Mouse (Mus musculus) small intestine, adult 2 months (tissue): ENCODE results near the gene Samd4. TPM values are rescaled to one million over a fixed set of nuclear protein-coding genes. Genes with fewer than 3 reads are reported as not detected.
A peak's percentile ranks its signal among the peaks of the same experiment; 100 is the strongest.

Source experiments
- H3K27ac ChIP-seq: fragments of 200-500 bp; 2 replicates; pipeline ENCODE4 v1.5.1; 2012; ENCODE audit warnings: low read depth, low read length, control low read depth, inconsistent platforms; ENCODE audit not compliant: insufficient read depth
- H3K27me3 ChIP-seq: fragments of 200-500 bp; 2 replicates; pipeline ENCODE4 v1.6.1; 2012; ENCODE audit warnings: mild to moderate bottlenecking, moderate library complexity, low read length, inconsistent platforms; ENCODE audit not compliant: control insufficient read depth, insufficient read depth
- H3K36me3 ChIP-seq: fragments of 200-500 bp; 2 replicates; pipeline ENCODE4 v1.6.1; 2012; ENCODE audit warnings: mild to moderate bottlenecking, low read length, control low read depth, inconsistent platforms; ENCODE audit not compliant: control insufficient read depth, insufficient read depth
- H3K4me1 ChIP-seq: fragments of 200-500 bp; 2 replicates; pipeline ENCODE4 v1.6.1; 2012; ENCODE audit warnings: low read length, inconsistent platforms, mixed read lengths; ENCODE audit not compliant: control insufficient read depth, insufficient read depth, insufficient read length
- H3K4me3 ChIP-seq: fragments of 200-500 bp; 2 replicates; pipeline ENCODE4 v1.5.1; 2012; ENCODE audit warnings: low read depth, mild to moderate bottlenecking, control low read depth, inconsistent platforms, low read length, moderate library complexity
- CTCF ChIP-seq: fragments of 200-500 bp; IDR thresholded peaks from 2 replicates; pipeline ENCODE4 v1.5.1; 2012; ENCODE audit warnings: low read depth, mild to moderate bottlenecking, control low read depth, inconsistent platforms, low read length, moderate library complexity, mixed read lengths; ENCODE audit not compliant: insufficient replicate concordance, insufficient read length; ENCODE audit errors: extremely low read depth
- POLR2A ChIP-seq: fragments of 200-500 bp; IDR thresholded peaks from 2 replicates; pipeline ENCODE4 v1.6.1; 2012; ENCODE audit warnings: low read depth, mild to moderate bottlenecking, control low read depth, inconsistent platforms, low read length, moderate library complexity
- WGBS: fragments of 180-500 bp; shearing (Covaris S2); methylation state at CpG from one replicate; pipeline ENCODE4 v1.1.7; 2018; 5-methylcytosine and 5-hydroxymethylcytosine counted together
- polyA plus RNA-seq: library from polyadenylated mRNA; depleted of rRNA; stranded (reverse); fragments of >200 nt; gene quantifications from 2 replicates; pipeline ENCODE4 v1.2.3, GENCODE M21; 2012

The Samd4 gene
- polyA plus RNA-seq, 1 experiment, result 3.2 TPM

DNA sequence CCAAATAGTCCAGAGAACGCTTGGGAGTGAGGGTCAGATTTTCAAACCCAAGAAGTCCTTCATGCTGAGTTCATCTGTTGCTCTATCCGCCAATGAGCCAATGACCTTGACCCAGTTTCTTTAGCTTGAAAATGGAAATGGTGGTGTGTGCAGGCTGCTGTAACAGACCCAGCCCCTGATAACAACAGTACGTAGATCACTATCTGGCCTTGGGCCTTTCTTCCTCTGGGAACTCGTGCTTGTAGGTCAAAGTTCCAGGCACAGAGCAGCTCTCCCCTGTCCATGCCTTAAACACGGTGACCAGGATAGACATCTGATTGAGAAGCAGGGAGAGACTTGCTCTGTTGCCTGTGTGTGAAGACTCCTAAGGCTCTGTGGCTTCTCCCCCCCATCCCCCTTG lies 96.5 kb downstream of the Samd4 start:
- H3K27me3 ChIP-seq, result no peaks in the 10 kb centered on the region
- no peak overlapping the region for H3K27ac ChIP-seq
- no peak for TF ChIP-seq CTCF
- no peak for TF ChIP-seq POLR2A
- no peaks in the 10 kb centered on the region for H3K4me1 ChIP-seq
- 56% methylated on average over 5 of the region's 5 CpGs for WGBS
- no peaks in the 10 kb centered on the region for H3K36me3 ChIP-seq
- no peak overlapping the region for H3K4me3 ChIP-seq

DNA sequence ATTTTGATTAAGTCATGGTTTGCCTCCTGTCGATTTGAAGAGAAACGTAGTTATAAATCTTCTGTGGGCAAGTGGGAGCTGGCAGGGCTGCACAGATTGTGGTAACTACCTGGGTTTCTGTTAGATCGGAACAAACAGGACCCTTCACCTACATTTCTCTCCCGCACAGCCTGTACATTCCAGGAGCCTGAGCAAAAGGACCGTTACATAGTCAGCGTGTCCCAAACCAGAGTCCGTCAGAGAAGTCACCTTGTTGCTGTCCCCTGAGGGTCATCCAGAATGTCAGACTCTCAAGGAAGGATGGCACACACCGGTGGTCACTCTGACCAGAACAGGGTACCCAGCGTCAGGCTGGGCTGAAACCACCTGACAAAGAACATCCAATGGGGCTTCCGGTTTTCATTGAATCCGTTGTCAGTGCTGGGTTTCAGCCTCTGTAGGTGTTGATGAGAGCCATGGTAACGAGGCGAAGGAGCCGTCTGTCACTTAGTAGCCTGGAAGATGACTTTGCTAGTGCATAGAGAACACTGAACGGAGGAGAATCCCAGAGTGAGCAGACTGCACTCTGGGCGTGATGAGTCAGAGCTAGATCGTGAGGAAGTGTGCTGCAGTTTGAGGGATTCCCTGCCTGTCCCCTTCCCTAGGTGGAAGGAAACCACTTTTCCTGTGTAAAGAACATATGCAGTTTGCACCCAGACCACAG lies 98.2 kb downstream of the Samd4 start:
- H3K27ac ChIP-seq, result no peak overlapping the region
- H3K27me3 ChIP-seq, result no peaks in the 10 kb centered on the region
- H3K36me3 ChIP-seq, result no peaks in the 10 kb centered on the region
- no peak overlapping the region for H3K4me3 ChIP-seq
- WGBS, result 70% methylated on average over 17 of the region's 17 CpGs
- TF ChIP-seq POLR2A (no peak), CTCF (no peak)
- no peaks in the 10 kb centered on the region for H3K4me1 ChIP-seq

GRCm38 (mm10) chr14:46982106-46982505 lies 99.5 kb downstream of the Samd4 start:
- H3K36me3 ChIP-seq, result no peaks in the 10 kb centered on the region
- H3K4me1 ChIP-seq, result no peaks in the 10 kb centered on the region
- H3K4me3 ChIP-seq, result no peak overlapping the region
- WGBS, result 80% methylated on average over 6 of the region's 6 CpGs
- H3K27me3 ChIP-seq, result no peaks in the 10 kb centered on the region
- no peak overlapping the region for H3K27ac ChIP-seq
- TF ChIP-seq POLR2A (no peak), CTCF (no peak)

DNA sequence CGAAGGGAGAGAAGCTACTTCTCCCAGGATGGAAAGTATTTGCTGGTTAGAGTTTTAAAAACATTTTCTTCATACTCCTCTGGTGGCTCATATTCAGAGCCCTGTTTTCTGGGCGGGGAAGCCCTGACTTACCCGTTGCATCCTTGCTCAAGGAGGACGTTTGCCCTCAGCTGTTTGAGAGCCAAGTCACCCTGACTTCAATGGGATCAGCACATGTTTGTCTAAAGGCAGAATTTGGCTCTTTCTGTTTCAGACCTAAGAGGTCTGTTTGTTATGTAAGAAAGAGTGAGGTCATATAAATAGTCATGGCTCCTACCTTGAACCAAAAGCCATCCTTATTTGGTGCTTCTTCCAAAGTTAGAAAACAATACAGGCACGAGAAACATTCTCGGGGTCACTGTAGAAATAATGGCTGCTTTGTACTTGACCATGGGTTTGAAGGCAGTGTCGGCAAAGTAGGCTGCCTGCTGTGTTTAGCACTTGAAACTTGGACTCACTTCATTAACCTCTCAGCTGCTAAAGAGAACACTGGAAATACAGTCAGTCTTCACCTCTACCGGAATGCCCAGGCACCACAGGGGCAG lies 102.0 kb downstream of the Samd4 start:
- WGBS, result 61% methylated on average over 8 of the region's 8 CpGs
- no peaks in the 10 kb centered on the region for H3K27me3 ChIP-seq
- TF ChIP-seq CTCF (no peak), POLR2A (no peak)
- no peaks in the 10 kb centered on the region for H3K36me3 ChIP-seq
- H3K4me1 ChIP-seq, result no peaks in the 10 kb centered on the region
- no peak overlapping the region for H3K4me3 ChIP-seq
- H3K27ac ChIP-seq, result peak overlapping the region; percentile 9; the same call in 1 of the 2 replicates

DNA sequence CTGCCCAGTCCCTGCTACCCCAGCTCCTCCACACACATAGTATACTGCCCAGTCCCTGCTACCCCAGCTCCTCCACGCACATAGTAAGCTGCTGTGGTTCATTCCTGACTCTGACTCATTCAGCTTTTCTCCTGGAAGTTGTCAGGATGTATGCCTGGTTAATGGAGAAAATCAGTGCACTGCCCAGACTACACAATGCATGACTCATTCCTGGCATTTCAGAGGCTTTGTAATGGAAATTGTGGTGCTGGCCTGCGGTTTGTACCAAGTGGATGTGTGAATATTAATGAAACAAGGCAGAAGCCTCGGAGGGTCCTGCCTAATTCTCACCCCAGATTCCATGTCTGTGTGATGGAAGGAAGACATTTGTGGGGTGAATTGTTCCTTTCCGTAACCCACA lies 107.0 kb downstream of the Samd4 start:
- 59% methylated on average over 4 of the region's 4 CpGs for WGBS
- Histone ChIP-seq H3K27ac (no peak overlapping the region), H3K27me3 (no peaks in the 10 kb centered on the region), H3K4me1 (no peaks in the 10 kb centered on the region), H3K4me3 (no peak overlapping the region), H3K36me3 (no peaks in the 10 kb centered on the region)
- TF ChIP-seq POLR2A, result no peak
- no peak for TF ChIP-seq CTCF

- no peak for TF ChIP-seq CTCF
- TF ChIP-seq POLR2A, result no peak
- H3K36me3 ChIP-seq, result no peaks in the 10 kb centered on the region
- no peak overlapping the region for H3K4me3 ChIP-seq
- H3K27ac ChIP-seq, result no peak overlapping the region
- H3K4me1 ChIP-seq, result no peaks in the 10 kb centered on the region
- no peaks in the 10 kb centered on the region for H3K27me3 ChIP-seq
- WGBS, result 81% methylated on average over 3 of the region's 3 CpGs
Measured at GRCm38 (mm10) chr14:46990450-46990849, 107.8 kb downstream of the Samd4 start.

DNA sequence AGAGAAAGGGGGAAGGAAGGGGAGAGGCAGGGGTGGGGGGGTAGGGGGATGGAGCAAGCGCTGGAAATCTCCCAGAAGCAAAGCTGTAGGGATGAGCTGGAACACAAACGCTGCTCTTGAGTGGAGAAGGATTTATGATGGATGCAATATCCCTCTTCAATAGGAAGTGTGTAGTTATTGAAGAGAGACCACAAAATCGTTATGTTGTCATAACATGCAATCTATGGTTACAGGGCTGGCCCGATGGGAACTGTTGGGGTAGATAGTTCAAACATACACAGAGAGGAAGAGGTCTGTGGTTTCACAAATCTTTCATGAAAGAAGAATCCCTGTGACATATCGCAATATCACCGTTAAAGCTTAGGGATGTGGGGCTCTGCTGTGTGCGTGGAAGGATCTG lies 112.0 kb downstream of the Samd4 start:
- WGBS, result 66% methylated on average over 7 of the region's 7 CpGs

More for the DNA sequence above, 112.0 kb downstream of the Samd4 start:
- Histone ChIP-seq H3K36me3 (no peaks in the 10 kb centered on the region), H3K4me1 (no peaks in the 10 kb centered on the region), H3K4me3 (no peak overlapping the region), H3K27me3 (no peaks in the 10 kb centered on the region), H3K27ac (no peak overlapping the region)
- TF ChIP-seq CTCF (no peak), POLR2A (no peak)
